Mouse (Mus musculus) bone marrow macrophage, adult 2 months (primary cell): ENCODE results near the gene Zfp534.
"Not testable (repeated sequence)": the region's sequence is repeated elsewhere in the genome, so short reads cannot be mapped to it uniquely, and the experiment has no call there.

Experiments used
- CTCF ChIP-seq: IDR thresholded peaks from 2 replicates; pipeline ENCODE4 v1.5.1; 2012; ENCODE audit warnings: low read depth, mild to moderate bottlenecking, low read length, moderate library complexity
- POLR2A ChIP-seq: IDR thresholded peaks from 2 replicates; pipeline ENCODE4 v1.6.1; 2012; ENCODE audit warnings: mild to moderate bottlenecking, low read depth, low read length, borderline replicate concordance

DNA sequence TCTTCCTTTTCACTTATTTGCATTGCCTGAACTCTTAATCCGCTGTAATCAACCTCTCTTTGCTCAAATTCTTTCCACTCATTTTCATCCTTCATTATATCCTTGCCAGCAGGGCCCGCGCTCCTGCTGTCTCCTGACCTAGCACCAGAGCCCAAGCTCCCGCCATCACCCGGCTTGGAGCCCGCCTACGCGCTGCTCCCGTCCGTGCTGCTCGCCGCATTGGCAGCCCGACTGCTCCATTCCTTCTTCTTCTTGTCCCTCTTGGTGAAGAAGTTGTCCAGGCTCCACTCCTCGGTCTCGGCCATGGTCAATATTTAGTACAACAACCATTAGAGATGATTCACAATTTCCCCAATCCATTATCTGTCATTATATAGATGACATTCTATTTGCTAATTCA lies 43.9 kb upstream of the Zfp534 start:
- not testable (repeated sequence) for TF ChIP-seq POLR2A, CTCF
